Mouse (Mus musculus) kidney, postnatal 25 days (tissue): ENCODE results near the gene Mrnip.

Source experiments
- DNase-seq, 2 experiments: peaks; one replicate each; pipeline ENCODE4 v3.0.0; 2021; ENCODE audit warnings: mixed read lengths in 2 of 2

Mrnip gene

DNA sequence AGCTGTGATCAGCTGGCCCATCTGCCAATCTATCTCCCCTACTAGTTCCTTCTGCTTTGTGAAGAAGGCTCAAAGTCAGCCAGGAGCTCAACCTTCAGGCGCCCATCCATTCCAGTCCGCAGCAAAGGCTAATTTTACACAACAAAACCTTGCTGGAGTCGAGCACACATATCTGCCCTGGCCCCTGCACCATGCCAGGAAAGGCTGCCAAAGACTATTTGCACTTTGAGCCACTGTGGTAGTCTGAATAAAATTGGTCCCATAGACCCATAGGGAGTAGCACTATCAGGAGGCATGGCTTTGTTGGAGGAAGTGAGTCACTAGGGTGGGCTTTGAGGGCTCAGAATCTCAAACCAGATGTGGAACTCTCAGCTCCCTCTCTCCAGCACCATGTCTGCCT, 31.2 kb downstream of the Mrnip start:
- DNase-seq, result no peak

DNA sequence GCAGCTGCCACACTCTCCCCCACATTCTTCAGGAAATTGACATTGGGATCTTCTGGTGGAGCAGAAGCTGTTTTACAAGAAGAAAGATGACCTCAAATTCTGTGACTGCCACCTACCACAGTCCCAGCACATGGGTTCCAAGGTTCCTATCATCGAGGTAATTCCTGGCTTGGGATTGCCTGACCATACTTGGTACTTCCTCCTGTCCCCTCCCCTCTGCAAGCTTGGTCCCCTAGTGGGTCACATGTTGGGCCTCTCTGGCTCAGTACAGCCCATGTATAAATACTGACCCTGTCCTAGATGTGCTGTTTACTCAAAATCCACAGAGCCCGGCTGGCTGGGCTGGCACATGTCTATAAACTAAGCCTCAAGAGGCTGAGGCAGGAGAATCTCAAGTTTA, 31.8 kb downstream of the Mrnip start:
- DNase-seq, result no peak

DNA sequence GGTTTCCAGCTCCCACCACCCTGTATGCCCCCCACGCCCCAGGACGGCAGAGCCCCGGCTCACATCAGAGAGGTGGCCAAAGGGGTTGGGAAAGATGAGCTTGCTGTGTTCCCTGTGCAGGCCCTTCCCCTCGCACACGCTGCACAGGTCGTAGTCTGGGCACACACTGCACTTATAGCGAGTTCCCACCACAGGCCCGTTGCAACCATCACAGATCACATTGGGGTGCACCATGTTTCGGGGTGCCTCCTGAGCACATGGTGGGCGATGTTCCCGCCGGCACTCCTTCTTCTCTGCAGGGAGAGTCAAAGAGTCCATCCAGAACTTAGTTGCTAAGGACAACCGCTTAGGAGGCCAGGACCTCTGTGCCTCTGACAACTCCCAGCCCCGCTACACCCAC, 33.1 kb downstream of the Mrnip start:
- no peak for DNase-seq

DNA sequence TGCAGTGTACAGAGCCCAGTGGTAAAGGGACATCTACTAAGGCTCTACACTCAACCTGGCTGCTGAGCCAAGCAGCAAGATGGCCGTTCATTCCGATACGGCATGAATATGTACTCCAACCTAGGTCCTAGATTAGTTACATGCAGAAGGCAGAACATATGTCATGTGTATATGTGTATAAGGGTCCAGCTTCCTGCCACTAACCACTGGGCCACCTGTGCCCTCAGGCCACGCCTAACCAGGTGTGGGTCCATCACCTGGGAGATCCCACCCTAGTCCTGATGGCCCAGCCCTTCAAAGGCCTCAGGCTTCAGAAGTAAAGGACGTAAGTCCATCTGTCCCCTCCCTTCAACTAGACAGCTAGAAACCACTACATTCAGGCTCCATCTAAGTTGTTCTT, 33.8 kb downstream of the Mrnip start:
- no peak for DNase-seq

DNA sequence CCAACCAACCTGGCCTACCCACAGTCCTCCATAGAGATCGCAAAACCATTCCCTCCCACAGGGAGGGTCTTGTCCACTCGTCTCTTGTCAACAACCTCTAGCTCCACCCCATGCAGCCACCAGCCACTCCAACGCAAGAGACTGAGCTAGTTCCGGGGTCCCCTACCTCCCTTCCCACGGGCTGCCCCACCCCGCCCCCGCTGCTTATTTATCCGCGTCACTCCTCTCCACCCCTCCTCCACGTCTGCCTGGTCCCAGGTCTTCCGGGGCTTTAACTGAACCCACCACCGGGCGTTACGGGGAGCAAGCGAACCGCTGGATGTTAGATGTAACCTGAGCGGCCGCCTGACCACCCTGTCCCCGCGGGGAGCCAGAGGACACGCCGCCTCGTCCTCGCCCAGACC, 35.9 kb downstream of the Mrnip start:
- DNase-seq, result peak; percentile 94 to 98

DNA sequence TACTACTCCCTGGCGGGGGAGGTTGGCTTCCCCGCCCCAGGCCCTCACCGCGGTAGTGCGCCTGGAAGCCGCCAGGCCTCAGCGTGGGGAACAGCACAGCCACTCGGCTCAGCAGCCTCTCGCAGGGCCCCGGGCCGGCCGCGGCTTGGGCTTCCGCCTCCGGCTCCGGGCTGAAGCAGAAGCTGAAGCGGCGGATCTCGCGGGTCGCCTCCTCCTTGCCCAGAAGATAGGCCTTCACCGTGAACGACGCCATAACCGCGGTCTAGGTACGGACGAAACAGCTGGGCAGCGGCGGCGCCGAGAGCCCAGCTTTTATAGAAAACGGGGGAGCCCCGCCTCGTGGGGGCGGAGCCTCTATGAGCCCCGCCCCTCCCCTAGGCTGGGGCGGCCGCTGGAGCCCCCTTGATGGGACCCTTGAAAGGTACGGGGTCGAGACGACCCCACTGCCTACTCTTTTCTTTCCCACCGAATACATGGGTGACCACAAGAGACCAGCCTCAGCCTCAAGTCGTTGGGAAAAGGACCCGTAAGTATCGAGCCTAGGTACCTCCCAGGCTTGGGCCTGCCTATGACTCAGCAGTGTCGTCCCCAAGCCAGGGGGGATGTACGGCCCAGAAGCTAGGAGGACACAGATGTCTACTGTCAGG, 36.4 kb downstream of the Mrnip start, which contains the start of the genes Sqstm1 and Mgat4b:
Gene Sqstm1 (minus strand): TSS at position 323 of the 647 bp plus-strand sequence.
Gene Mgat4b (plus strand): TSS at position 386 of the 647 bp plus-strand sequence.
- DNase-seq, result peak; percentile 80 to 90

DNA sequence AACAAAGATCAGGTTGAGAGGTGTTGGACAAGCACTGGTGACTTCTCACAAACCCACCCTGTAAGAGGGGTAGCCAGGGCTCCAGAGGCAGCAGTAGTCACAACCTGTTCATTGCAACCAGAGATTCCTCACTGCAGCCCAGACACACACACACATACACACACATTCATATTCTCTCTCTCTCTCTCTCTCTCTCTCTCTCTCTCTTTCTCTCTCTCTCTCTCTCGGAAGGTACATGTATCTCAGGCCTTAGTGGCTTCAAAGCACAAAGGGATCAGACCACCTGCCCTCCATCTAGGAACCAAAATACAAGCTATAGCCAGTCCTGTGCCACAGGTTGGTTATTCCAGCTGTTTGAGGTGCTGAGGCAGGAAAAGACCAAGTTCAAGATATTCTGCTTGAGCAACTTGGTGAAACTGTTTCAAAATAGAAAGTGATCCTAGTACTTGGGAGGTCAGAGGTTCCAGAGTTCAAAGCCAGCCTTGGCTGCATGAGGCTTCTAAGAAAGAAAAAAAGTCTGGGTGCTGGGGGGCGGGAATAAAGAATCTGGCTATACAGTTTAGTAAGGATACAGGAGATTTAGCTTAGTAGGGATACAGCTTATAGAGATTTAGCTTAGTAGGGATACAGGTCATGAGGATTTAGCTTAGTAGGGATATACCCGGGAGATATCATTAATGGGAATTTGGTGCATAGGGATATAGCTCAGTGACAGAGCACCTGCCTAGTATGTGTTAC, 37.2 kb downstream of the Mrnip start:
- no peak for DNase-seq

DNA sequence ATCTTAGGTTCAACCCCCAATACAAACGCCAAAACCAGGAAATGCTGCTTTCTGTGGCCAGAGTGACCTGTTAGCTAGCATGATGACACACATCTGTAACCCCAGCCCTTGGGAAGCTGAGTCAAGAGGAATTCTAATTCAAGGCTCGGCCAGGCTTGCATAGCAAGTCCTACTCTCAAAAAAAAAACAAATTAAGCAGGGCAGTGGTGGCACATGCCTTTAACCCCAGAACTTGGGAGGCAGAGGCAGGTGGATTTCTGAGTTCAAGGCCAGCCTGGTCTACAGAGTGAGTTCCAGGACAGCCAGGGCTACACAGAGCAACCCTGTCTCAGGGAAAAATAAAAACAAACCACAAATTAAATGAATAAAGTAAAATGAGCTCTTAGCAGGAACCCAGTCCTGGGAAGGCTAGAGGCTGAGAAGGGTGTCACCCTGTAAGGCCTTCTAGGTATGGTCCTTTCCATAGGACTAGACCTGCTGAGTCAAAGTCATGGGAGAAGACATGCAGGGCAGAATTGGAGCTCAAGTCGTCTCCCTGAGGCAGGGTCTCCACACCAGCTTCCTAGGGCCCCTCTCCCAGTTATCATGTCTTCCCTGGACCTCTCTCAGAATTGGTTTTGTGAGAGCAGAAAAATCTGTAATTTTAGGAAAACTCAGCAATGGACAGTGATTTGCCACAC, 38.0 kb downstream of the Mrnip start:
- DNase-seq, result no peak

DNA sequence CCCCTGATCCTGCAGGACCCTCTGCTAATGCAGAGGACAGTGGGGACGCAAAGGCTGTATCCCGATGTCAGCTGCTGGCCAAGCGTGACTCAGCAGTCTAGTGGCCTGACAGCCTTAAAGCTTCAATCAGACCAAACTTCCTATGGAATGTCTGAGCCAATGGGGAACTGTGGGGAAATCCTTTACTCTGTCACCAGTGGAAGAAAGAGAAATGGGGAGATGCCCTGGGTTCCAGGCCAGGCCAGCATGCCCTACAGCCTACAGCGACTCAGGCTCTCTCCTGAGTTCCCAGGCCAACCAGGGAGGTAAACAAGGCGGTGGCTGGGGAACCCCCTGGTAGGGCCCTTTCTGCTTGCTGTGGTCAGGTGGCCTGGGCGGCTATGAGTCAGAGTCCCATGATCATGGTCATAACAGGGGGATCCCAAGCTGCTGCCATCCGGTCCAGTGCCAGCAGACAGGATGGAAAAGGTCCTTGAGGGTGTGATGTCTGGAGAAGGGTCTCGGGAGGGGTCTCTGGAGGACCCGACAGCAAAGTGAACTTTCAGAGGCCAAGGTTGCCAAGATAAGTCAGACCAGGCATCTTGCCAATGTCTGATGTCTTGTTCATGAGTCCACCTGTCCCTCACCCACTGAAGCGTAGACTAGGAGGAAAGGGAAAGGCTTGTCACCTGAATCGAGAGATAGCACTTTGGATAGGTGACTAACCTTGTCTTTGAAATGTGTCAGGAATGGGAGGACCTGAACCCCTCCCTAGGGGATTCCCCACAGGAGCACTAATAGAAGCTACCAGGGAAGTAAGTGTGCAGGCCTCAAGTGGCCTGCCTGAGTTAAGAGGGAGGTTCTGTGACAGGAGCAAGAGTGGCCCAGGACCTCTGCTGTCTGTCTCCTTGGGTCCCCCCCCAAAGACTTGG, 38.9 kb downstream of the Mrnip start:
- peak; percentile 92 to 97 for DNase-seq

DNA sequence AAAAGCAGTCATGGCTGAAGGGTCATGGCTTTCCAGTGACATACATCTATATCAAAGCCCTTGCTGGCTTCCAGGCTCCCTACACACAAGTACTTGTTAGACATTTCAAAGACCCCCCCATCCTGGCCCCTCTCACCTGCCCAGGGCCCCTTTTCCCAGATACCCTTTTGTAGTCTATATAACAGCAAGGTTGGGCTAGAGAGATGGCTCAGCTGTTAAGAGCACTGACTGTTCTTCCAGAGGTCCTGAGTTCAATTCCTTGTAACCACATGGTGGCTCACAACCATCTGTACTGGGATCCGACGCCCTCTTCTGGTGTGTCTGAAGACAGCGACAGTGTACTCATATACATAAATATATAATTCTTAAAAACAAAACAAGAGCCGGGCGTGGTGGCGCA, 40.4 kb downstream of the Mrnip start:
- DNase-seq, result no peak

DNA sequence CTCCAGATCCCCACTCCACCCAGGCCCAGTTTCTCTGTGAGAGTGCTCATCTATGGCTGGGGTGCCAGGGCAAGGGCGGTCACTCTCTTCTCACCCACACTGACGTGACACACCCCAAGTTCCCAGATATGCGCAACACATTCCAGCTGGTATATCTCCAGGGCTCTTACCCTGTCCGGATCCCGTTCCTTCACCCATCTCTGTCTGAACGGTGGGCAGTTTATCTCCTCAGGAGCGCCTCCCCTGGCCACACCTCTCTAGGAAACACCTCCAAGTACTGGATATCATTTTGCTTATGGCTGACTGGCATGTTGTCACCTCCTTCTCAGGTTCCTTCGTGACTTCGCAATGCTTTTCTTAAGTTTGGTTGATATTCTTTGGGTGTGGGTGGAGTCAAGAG, 41.4 kb downstream of the Mrnip start:
- no peak for DNase-seq

DNA sequence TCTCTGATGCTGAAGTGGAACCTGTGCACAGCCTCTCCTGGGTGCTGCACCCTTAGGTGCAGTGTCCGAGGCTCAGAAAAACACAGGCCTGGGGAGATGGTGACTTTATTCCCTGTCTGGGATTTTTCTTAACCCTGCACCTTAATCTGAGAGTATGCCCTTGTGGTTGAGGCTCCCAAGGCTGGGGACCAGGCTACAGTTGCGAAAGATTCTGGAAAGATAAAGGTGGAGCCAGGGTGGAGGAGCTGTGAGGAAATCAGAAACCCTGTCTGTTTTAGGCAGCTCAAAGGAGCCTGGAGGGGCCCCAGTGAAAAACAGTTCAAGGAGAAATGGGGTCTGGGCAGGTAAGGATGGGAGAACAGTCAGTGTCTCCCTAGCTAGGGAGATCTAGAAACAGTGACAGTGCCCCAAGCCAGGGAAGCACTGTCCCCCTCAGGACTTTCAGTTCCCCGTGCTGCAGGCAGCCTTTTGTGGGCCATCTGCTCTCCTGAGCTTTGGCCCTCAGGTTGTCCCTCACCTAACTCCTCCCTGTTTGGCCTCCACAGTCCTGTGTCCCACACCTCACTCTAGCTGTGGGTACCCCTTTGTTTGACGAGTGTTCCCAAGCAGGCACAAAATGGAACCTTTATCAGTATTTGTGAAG, 42.6 kb downstream of the Mrnip start:
- DNase-seq, result no peak

DNA sequence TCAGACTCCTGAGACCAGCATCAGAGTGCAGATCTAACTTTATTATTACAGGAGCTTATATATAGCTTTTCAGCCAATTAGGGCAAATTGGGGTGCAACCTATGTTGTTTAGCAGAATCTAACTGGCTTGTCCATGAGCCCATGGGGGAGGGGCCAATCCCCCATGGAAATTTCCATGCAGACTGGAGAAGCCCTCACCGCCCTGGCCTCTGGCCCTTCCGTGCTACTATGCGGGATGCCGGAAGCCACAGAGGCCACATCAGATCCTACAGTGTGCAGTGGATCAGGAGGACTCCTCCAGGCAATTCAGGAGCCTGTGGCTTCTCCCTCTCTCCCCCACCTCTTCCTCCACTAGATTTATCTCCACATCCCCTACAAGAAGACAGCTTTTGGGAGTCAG, 43.6 kb downstream of the Mrnip start:
- DNase-seq, result peak; percentile 72 to 81

DNA sequence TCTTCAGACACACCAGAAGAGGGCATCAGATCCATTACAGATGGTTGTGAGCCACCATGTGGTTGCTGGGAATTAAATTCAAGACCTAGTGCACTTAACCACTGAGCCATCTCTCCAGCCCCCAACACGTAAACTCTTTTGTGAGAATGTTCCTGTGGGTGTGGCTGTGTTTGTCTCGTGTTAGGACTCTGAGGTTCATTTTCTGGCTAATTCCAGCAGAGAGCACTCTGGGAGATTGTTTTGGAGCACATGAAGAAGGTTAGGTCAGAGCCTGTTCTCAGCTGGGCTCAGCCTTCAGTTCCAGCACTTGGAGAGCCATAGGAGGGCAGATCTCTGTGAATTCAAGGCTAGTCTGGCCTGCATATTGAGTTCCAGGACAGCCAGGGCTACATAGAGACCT, 45.6 kb downstream of the Mrnip start:
- no peak for DNase-seq

DNA sequence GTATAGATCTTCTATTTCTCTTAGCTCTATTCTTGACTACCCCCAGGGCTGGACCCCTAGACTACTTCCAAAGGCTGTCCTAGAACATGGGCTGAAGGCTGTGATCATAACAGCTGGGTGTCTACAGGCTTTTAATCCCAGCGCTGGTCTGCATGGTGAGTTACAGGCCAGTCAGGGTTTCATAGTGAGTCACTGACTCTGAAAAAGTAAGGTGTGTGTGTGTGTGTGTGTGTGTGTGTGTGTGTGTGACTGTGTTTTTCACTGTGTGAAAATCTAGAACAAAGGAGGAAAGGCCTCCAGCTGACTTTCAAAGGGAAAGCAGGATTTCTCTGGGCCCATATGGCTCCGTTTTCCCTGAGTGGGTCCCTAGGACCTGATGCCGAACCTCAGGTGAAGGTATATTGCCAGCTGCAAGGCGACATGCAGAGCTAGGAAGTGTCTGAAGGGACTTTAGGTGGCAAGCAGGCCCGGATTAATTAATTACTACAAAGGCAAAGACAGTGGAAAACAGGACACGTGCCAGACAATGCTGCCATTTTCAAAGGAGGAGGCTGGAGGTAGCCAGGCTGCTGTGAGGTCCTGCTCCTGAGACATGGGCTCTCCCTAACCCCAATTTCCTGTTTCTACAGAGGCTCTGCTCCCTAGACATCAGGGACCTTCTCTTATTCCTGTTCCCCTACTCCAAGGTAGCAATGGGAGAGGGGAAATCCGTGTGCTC, 48.5 kb downstream of the Mrnip start:
- peak; percentile 68 to 76 for DNase-seq

DNA sequence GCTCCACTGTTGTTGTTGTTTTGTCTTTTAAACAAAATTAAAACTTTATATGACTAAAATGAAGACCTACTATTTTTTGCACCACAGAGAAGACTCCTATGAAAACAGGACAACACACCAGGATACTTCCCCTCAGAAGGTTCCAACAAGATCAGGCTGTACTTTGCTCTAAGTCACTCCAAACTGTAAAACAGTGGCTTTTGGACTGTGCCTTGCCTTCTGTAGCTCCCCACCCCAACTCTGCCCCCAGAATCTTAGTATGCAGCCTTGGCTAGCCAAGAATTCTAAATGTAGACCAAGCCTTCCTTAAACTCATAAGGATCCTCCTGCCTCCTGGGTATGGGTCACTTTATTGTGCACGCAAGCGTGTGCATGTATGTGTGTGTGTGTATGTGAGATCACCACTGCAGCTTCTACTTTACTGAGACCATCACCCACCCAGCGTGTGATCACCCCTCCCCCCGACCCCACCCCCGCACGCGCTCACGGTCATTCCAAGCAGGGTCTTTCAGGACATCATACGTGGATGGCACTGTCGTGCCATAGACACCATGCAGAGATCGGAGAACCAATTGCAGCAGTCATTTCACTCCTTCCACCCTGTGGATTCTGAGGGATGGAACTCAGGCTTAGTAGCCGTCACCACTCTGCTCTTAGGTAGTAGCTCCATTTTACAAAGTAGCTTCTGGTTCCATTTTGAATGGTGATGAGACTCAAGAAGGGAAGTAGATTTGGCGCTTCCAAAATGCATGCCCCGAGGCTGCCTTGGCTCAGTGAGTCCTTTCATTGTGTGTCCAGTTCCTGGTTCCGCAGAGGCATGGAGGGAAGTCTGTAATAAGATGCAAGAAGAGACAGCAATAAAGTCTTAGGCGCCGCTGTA, 49.8 kb downstream of the Mrnip start:
- no peak for DNase-seq

DNA sequence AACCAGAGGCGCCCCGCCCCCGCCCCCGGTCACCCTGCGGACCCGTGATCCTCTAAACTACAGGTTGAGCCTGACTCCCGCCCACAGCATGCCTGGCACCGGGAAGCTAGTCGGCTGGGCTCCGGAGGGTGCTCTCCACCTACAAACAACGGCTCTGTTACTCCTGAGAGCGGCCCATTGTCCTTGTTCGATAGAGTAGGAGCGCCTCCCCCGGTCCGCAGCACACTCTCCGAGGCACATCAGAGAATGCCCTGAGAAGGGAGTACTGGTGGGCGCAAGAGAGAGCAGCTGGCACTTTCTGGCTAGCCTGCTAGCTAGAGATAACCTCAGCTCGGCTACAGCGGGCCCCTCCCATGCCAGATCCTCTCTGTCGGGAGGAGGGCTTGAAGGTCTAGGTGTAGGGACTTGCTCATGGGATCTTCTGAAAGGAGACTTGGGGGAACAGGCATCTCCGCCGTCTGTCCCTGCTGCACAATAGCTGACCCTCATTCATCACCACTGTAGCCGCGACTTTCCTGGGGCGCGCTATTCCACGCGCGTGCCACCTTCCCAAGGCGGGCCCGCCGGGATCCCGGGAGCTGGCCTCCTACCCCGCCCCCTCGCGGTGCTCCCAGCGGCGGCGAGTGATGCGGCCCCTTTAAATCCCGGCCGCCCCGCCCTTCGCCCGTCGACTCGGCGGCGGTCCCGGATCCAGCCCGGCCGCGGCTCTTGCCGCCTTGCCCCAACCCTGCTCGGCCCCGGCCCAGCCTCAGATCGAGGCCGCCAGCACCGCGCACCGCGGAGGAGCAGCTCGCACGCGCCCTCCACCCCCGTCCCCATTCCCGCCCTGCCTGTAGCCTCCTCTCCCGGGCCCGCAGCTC, 50.7 kb downstream of the Mrnip start:
- DNase-seq, result peak; percentile 92 to 95

DNA sequence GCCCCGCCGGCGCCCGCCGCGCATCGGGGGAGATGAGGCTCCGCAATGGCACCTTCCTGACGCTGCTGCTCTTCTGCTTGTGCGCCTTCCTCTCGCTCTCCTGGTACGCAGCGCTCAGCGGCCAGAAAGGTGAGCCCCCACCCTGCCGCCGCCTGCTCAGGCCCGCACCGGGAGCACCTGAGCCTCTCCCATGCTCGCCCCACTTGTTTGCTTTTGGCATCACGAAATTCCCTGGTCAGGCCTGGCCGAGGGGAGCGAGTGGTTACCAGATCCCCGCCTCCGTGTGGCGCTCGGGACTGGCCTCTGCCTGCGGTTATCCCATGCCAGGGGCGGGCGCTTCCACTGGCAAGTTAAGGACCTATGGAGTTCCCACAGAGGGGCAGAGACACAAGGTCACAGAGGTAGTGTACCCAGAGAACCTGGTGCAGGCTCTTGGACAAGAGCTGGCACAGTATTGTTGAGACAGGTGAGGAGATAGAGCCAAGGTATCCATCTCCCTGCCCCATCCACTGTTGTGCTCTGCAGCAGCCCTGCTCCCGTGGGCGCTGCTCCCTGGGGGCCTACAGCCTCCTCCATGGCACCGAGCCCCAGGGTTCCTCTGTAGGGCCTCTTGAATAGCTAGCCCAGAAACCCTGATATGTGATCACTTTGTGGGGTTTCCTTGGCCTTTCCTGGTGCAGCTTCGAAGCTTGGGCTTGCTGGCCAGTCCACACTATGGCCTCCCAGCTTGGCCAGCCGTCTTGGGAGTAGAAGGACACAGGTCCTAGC, 51.6 kb downstream of the Mrnip start:
- DNase-seq, result peak; percentile 64 to 85

DNA sequence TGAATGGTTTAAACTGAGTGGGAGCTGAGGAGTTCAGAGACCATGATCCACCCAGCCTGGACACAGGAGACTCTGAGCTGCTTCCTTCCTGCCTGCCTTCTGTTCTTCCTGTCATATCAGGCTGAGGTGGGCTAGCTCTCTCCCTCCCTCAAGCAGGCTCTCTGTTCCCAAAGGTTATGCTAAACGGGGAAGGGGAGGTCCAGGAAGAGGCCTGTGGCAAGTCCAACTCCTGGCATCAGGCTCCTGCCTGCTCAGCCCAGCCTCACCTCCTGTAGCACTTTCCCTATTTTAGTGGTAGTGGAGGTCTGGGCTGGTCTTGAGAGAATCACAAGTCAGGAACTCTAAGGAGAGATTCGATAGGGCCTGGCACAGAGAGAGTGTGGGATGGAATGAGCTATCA, 52.2 kb downstream of the Mrnip start:
- peak in 1 of 2 experiments; percentile 52 for DNase-seq
